Comparison of ENCODE assay signal across 13 mouse cellular contexts in the genomic region with DNA sequence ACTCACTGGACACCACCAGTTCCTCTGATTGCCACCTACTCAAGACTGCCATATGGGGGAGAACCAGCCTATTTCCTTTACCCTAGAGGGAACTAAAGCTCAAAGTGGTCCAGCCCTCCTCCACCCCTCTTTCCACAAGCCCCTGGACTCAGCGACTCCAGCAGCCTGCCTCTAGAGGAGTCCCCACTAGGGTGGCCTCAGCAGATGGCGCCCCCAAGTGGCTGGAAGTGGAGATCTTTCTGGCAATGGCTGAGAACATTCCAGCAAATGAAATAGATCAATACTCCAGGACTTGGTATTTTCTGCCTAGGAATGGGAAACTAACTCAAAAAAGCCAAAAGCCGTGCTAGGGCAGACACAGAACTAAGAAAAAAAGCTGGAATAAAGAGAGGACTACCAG. TPM values are rescaled to one million over a fixed set of nuclear protein-coding genes. Genes with fewer than 3 reads are reported as not detected.
A peak's percentile ranks its signal among the peaks of the same experiment; 100 is the strongest.
DNase-seq lines count a peak whose midpoint lies in the region; ATAC-seq and TF ChIP-seq lines count a peak whose summit lies in the region.
"Had no signal": no experiment of that assay in that cellular context is flagged by ENCODE, and none has a peak within 500 bp of the region (broad histone marks: within the 10 kb centered on the region; RNA-seq: fewer than 3 reads in every experiment).

No protein-coding gene starts in this region.

- H3K4me1 ChIP-seq in E14TG2a.4 (replicated peaks; ENCODE audit: low read depth, low read length), result peaks cover 13% of the 10 kb centered on the region
- H3K4me1 ChIP-seq in liver, postnatal 0 days (ENCODE audit: insufficient read depth), result no peaks in the 10 kb centered on the region
- H3K4me1 ChIP-seq in hindbrain, embryonic 14.5 days (replicated peaks; ENCODE audit: control insufficient read depth, insufficient read depth, low read length), result no peaks in the 10 kb centered on the region
- H3K4me1 ChIP-seq: hindbrain, embryonic 10.5 days; stomach, embryonic 15.5 days had no signal

- H3K27me3 ChIP-seq in E14TG2a.4 (ENCODE audit: insufficient read depth, low read length), result no peaks in the 10 kb centered on the region
- no peaks in the 10 kb centered on the region for H3K27me3 ChIP-seq in liver, postnatal 0 days (ENCODE audit: insufficient read depth, low read length)
- H3K27me3 ChIP-seq in hindbrain, embryonic 14.5 days (ENCODE audit: control insufficient read depth, insufficient read depth, low read length), result no peaks in the 10 kb centered on the region
- H3K27me3 ChIP-seq: stomach, embryonic 15.5 days had no signal

- intact Hi-C loops in gastrocnemius, adult 2 months (cut with DNase I), result loop anchor here (1.0 to 5.0 kb wide), 3 partner anchors 94 to 185 kb away; no protein-coding TSS in a partner anchor
- intact Hi-C loops in gastrocnemius, postnatal 14 days (cut with DNase I; ENCODE audit: low total_unique reads), result loop anchor here (2.0 to 10.0 kb wide), 2 partner anchors 87 to 145 kb away; a partner anchor contains a TSS

- H3K4me3 ChIP-seq in gastrocnemius, adult 2 months, result no peak overlapping the region
- H3K4me3 ChIP-seq in E14TG2a.4 (replicated peaks; ENCODE audit: low read length), result no peak overlapping the region
- no peak overlapping the region for H3K4me3 ChIP-seq in liver, postnatal 0 days (ENCODE audit: low read depth, low read length)
- H3K4me3 ChIP-seq in hindbrain, embryonic 14.5 days (replicated peaks; ENCODE audit: low read length), result no peak overlapping the region
- H3K4me3 ChIP-seq: heart, embryonic 10.5 days; hindbrain, embryonic 10.5 days; stomach, embryonic 15.5 days had no signal

- H3K9ac ChIP-seq in liver, postnatal 0 days (replicated peaks), result no peak overlapping the region
- no peak overlapping the region for H3K9ac ChIP-seq in hindbrain, embryonic 14.5 days
- H3K9ac ChIP-seq: stomach, embryonic 15.5 days had no signal

- no peak for TF ChIP-seq EP300 in liver, postnatal 0 days (IDR thresholded peaks at IDR 0.05; ENCODE audit: low read depth)

- no peak overlapping the region for H3K4me2 ChIP-seq in liver, postnatal 0 days (ENCODE audit: low read depth, low read length)
- no peak overlapping the region for H3K4me2 ChIP-seq in hindbrain, embryonic 14.5 days (replicated peaks)
- H3K4me2 ChIP-seq: stomach, embryonic 15.5 days had no signal

- ATAC-seq in liver, postnatal 0 days, result no peak
- no peak for ATAC-seq in hindbrain, embryonic 14.5 days (ENCODE audit: low FRiP score)

- WGBS in liver, postnatal 0 days (ENCODE audit: insufficient replicate concordance), result 51% methylated on average over 3 of the region's 3 CpGs
- WGBS in hindbrain, embryonic 14.5 days, result 79% methylated on average over 3 of the region's 3 CpGs

- H3K9me3 ChIP-seq in E14TG2a.4 (ENCODE audit: low read length), result peaks cover 43% of the 10 kb centered on the region
- no peaks in the 10 kb centered on the region for H3K9me3 ChIP-seq in liver, postnatal 0 days (ENCODE audit: low read length)
- no peaks in the 10 kb centered on the region for H3K9me3 ChIP-seq in hindbrain, embryonic 14.5 days (ENCODE audit: control insufficient read depth, low read length)
- H3K9me3 ChIP-seq: heart, embryonic 10.5 days; stomach, embryonic 15.5 days had no signal

- H3K27ac ChIP-seq in gastrocnemius, adult 2 months, result no peak overlapping the region
- H3K27ac ChIP-seq in liver, postnatal 0 days (ENCODE audit: low read depth), result no peak overlapping the region
- no peak overlapping the region for H3K27ac ChIP-seq in hindbrain, embryonic 14.5 days
- H3K27ac ChIP-seq: heart, embryonic 10.5 days; hindbrain, embryonic 10.5 days; macrophage; stomach, embryonic 15.5 days had no signal

- no peak for DNase-seq in gastrocnemius, adult 2 months
- DNase-seq in gastrocnemius, postnatal 14 days, result no peak
- DNase-seq in lung, postnatal 36 days, result peak; percentile 22
- DNase-seq in lung, postnatal 25 days (ENCODE audit: low spot score), result no peak
- peak; percentile 33 for DNase-seq in liver, postnatal 0 days
- no peak for DNase-seq in MN1 (ENCODE audit: low spot score)
- DNase-seq in hindbrain, embryonic 14.5 days (ENCODE audit: low spot score), result no peak
- DNase-seq: cerebellum, postnatal 25 days had no signal

- peak; percentile 42 for TF ChIP-seq CTCF in gastrocnemius, adult 2 months (IDR thresholded peaks at IDR 0.05)
- TF ChIP-seq CTCF in E14TG2a.4 (conservative IDR thresholded peaks at IDR 0.05; ENCODE audit: low read length), result peak; percentile 41
- TF ChIP-seq CTCF in liver, postnatal 0 days (IDR thresholded peaks at IDR 0.05; ENCODE audit: low read depth), result peak; percentile 48

- peaks cover 15% of the 10 kb centered on the region for H3K36me3 ChIP-seq in E14TG2a.4 (ENCODE audit: insufficient read depth, low read length)
- no peaks in the 10 kb centered on the region for H3K36me3 ChIP-seq in liver, postnatal 0 days (replicated peaks; ENCODE audit: insufficient read depth, low read length)
- peaks cover 11% of the 10 kb centered on the region; the same call in 1 of the 2 replicates for H3K36me3 ChIP-seq in hindbrain, embryonic 14.5 days (replicated peaks; ENCODE audit: control insufficient read depth, insufficient read depth)

RNA-seq across cellular contexts. Expression of a gene that starts 17.6 kb away (rescaled TPM):
- 10 to 100 TPM; 21.2 to 31.0 TPM for total RNA-seq in gastrocnemius, adult 2 months (2021)
- total RNA-seq in gastrocnemius, postnatal 14 days (2021), result 10 to 100 TPM; 18.6 to 43.0 TPM
- polyA plus RNA-seq in liver, postnatal 0 days (2015; fragmentation: Nextera tagmentation; extraction: Ambion mirVana), result 4.0 and 5.7 TPM in 2 replicates
- 197 and 225 TPM in 2 replicates for polyA plus RNA-seq in hindbrain, embryonic 14.5 days (2014; fragmentation: Nextera tagmentation; extraction: Ambion mirVana)

Comparison
In these comparisons a context has a peak if more than half of its experiments do, and no peak if none do; other contexts are left out.
1. DNase-seq: peak in lung, postnatal 36 days (single experiment) and liver, postnatal 0 days (single experiment); none in gastrocnemius, adult 2 months (single experiment), gastrocnemius, postnatal 14 days (single experiment), lung, postnatal 25 days (single experiment), MN1 (single experiment) and hindbrain, embryonic 14.5 days (single experiment).
2. Peak in every context shown above with its lines, with median percentiles within 50 percentile points of each other: CTCF ChIP-seq.